Mouse (Mus musculus) thymus, adult 2 months (tissue): ENCODE measurements around the gene Ppt1. TPM values are rescaled to one million over a fixed set of nuclear protein-coding genes. Genes with fewer than 3 reads are reported as not detected.

Experiments
- DNase-seq: peaks from one replicate; pipeline ENCODE4 v3.0.0; 2021
- H3K27ac ChIP-seq: fragments of 200-500 bp; 2 replicates; pipeline ENCODE4 v1.5.1; 2012; ENCODE audit warnings: low read length, control low read depth; ENCODE audit not compliant: control insufficient read depth, insufficient read depth
- H3K27me3 ChIP-seq: fragments of 200-500 bp; 2 replicates; pipeline ENCODE4 v1.6.1; 2012; ENCODE audit warnings: mild to moderate bottlenecking, low read length, moderate library complexity, mixed read lengths; ENCODE audit not compliant: control insufficient read depth, insufficient read depth
- H3K36me3 ChIP-seq: fragments of 200-500 bp; 2 replicates; pipeline ENCODE4 v1.6.1; 2012; ENCODE audit warnings: mild to moderate bottlenecking, low read length, moderate library complexity; ENCODE audit not compliant: control insufficient read depth, insufficient read depth
- H3K4me1 ChIP-seq: fragments of 200-500 bp; replicated peaks from 2 replicates; pipeline ENCODE4 v1.6.1; 2012; ENCODE audit warnings: low read length; ENCODE audit not compliant: control insufficient read depth, insufficient read depth
- H3K4me3 ChIP-seq: fragments of 200-500 bp; 2 replicates; pipeline ENCODE4 v1.5.1; 2012; ENCODE audit warnings: mild to moderate bottlenecking, low read length, control low read depth, moderate library complexity; ENCODE audit not compliant: control insufficient read depth, insufficient read depth
- CTCF ChIP-seq: fragments of 200-500 bp; IDR thresholded peaks from 2 replicates; pipeline ENCODE4 v1.5.1; 2012; ENCODE audit warnings: mild to moderate bottlenecking, control low read depth, low read length, moderate library complexity, borderline replicate concordance; ENCODE audit not compliant: control insufficient read depth, poor library complexity, insufficient read depth; ENCODE audit errors: extremely low read depth
- POLR2A ChIP-seq: fragments of 200-500 bp; IDR thresholded peaks from 2 replicates; pipeline ENCODE4 v1.6.1; 2012; ENCODE audit warnings: mild to moderate bottlenecking, low read length, control low read depth, moderate library complexity; ENCODE audit not compliant: control insufficient read depth, poor library complexity, insufficient read depth; ENCODE audit errors: extremely low read depth
- WGBS: fragments of 180-500 bp; shearing (Covaris S2); methylation state at CpG from one replicate; pipeline ENCODE4 v1.1.7; 2018; 5-methylcytosine and 5-hydroxymethylcytosine counted together
- polyA plus RNA-seq: library from polyadenylated mRNA; depleted of rRNA; stranded (reverse); fragments of >200 nt; gene quantifications from 2 replicates; pipeline ENCODE4 v1.2.3, GENCODE M21; 2012

Gene Ppt1
- polyA plus RNA-seq, 1 experiment = 86.7 TPM

GRCm38 (mm10) chr4:122878333-122879070 is 42.5 kb downstream of the Ppt1 start:
- Histone ChIP-seq H3K27ac (no peak overlapping the region), H3K4me1 (peaks cover 7% of the 10 kb centered on the region), H3K4me3 (no peak overlapping the region), H3K36me3 (no peaks in the 10 kb centered on the region), H3K27me3 (no peaks in the 10 kb centered on the region)
- TF ChIP-seq CTCF = no peak
- no peak for TF ChIP-seq POLR2A
- WGBS = 93% methylated on average over 2 of the region's 2 CpGs
- no peak for DNase-seq

- Histone ChIP-seq H3K27me3 (no peaks in the 10 kb centered on the region), H3K36me3 (no peaks in the 10 kb centered on the region), H3K4me1 (peaks cover 10% of the 10 kb centered on the region), H3K27ac (no peak overlapping the region), H3K4me3 (no peak overlapping the region)
- 66% methylated on average over 3 of the region's 3 CpGs for WGBS
- no peak for TF ChIP-seq CTCF
- TF ChIP-seq POLR2A = no peak
- no peak for DNase-seq
Observed at GRCm38 (mm10) chr4:122882544-122882943, 46.5 kb downstream of the Ppt1 start.

DNA sequence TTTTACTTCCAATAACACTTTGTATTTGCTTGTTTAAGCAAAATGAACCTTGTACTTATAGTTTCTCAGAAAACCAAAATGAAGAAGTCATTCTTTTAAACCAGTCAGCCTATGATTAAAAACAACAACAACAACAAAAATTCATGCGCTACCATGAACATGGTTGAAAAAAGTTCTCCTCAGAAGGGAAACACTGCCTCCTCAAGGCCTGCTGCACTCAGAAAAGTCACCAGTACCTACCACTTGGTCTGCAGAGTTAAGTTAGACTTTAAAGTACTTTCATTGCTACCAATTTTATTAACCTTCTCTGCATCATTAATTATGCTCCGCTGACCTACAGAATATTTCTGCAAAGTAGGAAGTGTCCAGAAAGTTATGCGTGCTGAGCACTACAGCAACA is 47.3 kb downstream of the Ppt1 start:
- no peaks in the 10 kb centered on the region for H3K36me3 ChIP-seq
- H3K27me3 ChIP-seq = no peaks in the 10 kb centered on the region
- H3K4me3 ChIP-seq = no peak overlapping the region
- TF ChIP-seq POLR2A (no peak), CTCF (no peak)
- H3K27ac ChIP-seq = no peak overlapping the region
- 58% methylated on average over 3 of the region's 3 CpGs for WGBS
- H3K4me1 ChIP-seq = peaks cover 10% of the 10 kb centered on the region
- DNase-seq = no peak

DNA sequence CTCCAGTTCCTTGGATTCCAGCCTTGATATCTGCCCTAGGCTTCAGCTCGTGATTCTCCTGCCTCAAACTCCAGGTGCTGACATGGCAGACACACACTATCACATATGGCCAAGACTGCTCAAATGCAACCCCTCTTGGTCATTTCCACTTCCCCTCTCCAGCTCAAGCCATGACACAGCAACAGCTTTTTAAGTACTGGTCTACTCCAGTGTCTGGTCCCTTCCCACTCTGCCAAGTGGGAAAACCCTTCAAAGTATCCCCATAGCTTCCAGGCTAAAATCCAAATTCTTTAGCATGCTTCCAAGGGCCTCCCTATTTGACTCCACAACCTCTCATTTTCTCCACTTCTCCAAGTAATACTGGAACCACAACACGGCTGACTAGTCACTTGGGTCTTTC is 48.0 kb downstream of the Ppt1 start:
- peak overlapping the region; percentile 12 for H3K27ac ChIP-seq
- WGBS = 11% methylated on average over 2 of the region's 2 CpGs
- no peak for DNase-seq
- H3K4me3 ChIP-seq = no peak overlapping the region
- no peaks in the 10 kb centered on the region for H3K27me3 ChIP-seq
- H3K4me1 ChIP-seq = peaks cover 10% of the 10 kb centered on the region
- H3K36me3 ChIP-seq = no peaks in the 10 kb centered on the region
- TF ChIP-seq POLR2A (no peak), CTCF (no peak)

DNA sequence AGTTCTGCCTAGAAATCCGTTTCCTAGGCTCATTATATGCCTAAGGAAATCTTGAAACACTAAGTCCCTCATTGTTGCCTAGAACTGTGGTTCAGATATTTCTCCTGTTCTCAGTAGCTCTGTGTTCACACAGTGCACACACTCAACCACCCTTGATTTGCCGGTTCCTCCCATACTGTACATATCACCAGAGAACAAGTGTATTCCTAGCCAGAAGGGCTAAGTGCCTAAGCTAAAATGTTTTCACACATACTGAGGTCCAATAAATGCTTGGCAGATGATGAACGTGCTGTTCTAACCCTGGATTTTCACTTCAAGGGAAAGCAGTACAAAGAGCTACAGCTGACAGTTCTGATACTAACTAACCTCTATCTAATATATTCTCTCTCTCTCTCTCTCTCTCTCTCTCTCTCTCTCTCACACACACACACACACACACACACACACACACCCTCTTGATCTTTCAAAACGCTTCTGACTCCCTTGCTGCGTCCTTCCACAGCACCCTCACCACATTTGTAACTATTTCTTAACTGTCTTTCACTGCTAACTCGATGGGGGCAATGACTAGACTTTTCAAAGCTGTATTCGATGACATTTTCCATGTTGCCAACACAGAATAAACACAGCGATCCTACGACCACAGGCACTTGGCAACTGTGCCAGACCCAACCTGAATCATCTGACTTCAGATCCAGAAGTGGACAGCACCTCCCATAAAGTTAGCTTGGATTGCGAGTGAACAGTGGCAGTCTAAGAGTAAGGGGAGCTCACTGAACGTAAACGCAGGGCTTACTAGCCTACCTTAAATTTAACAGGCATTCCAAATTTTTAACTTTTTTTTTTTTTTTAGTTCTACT is 48.7 kb downstream of the Ppt1 start:
- Histone ChIP-seq H3K36me3 (no peaks in the 10 kb centered on the region), H3K4me1 (peaks cover 10% of the 10 kb centered on the region), H3K27ac (peak overlapping the region; percentile 57), H3K27me3 (no peaks in the 10 kb centered on the region), H3K4me3 (peak overlapping the region; percentile 38)
- DNase-seq = no peak
- TF ChIP-seq CTCF = no peak
- TF ChIP-seq POLR2A = no peak
- WGBS = 4% methylated on average over 12 of the region's 12 CpGs

- no peaks in the 10 kb centered on the region for H3K27me3 ChIP-seq
- under 1% methylated on average over 49 of the region's 49 CpGs for WGBS
- H3K4me3 ChIP-seq = peak within 1 kb of the TSS; percentile 96
- H3K36me3 ChIP-seq = no peaks in the 10 kb centered on the region
- peak; percentile 72; the same call in 1 of the 2 replicates for TF ChIP-seq CTCF
- peak; percentile 98 for TF ChIP-seq POLR2A
- peaks cover 8% of the 10 kb centered on the region for H3K4me1 ChIP-seq
- peak; percentile 93 for DNase-seq
- H3K27ac ChIP-seq = peak within 1 kb of the TSS; percentile 94
Observed at GRCm38 (mm10) chr4:122885768-122886578, 49.9 kb downstream of the Ppt1 start, which contains the start of gene Cap1. Gene Cap1 (minus strand): TSS chr4:122886056.
